8 mouse cellular contexts compared by ENCODE assay signal in the genomic region with DNA sequence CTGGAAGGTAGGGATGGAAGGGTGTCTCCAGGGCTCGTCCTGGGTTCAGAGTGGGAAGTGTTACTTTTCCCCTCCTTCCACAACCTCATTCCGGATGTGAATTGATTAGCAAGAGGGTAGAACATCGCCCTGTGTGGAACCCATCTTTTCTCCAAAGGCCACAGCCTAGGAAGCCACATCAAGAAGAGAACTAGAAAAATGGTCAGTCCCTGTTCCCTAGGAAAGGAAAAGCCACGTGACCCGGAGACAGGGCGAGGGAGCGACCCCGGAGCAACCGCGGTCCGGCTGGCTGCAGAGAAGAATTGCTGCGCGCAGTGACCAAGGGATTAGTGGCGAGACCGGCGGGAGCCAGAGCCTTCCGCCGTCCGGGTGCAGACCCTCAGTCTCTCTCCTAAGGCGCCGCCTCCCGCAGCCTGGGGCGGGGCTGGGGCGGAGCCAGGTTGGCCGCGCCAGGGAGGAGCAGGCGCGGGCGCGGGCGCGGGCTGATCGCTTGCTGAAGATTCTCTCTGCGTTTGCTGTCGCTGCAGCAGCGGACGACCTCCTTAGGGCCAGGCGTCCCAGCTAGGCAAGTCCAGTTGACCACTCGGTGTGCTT. TPM values are rescaled to one million over a fixed set of nuclear protein-coding genes. Genes with fewer than 3 reads are reported as not detected.
A peak's percentile ranks its signal among the peaks of the same experiment; 100 is the strongest.
DNase-seq lines count a peak whose midpoint lies in the region; ATAC-seq and TF ChIP-seq lines count a peak whose summit lies in the region.

Tmem47 (plus strand) TSS at position 489 of the 594 bp plus-strand sequence.

- no peaks in the 10 kb centered on the region for H3K36me3 ChIP-seq in lung, embryonic 14.5 days (ENCODE audit: insufficient read depth)

- intact Hi-C loops in heart, postnatal 36 days (cut with DNase I), result no loop called here

- peak within 1 kb of the TSS; percentile 57 for H3K4me2 ChIP-seq in lung, embryonic 14.5 days

- peak; percentile 81 for DNase-seq in NIH3T3 (ENCODE audit: low read depth)
- peak; percentile 40 for DNase-seq in cerebellum, adult 8-10 months
- peak; percentile 61 to 62 for DNase-seq in heart, postnatal 36 days
- peak; percentile 30 to 48 for DNase-seq in layer of hippocampus, adult 8-10 months (ENCODE audit: low spot score in 2 of 2)
- peak; percentile 88 for DNase-seq in lung, embryonic 14.5 days
- DNase-seq in ovary, postnatal 36 days (ENCODE audit: low spot score), result peak; percentile 78

- H3K27ac ChIP-seq in lung, embryonic 14.5 days (ENCODE audit: low read depth), result peak within 1 kb of the TSS; percentile 90

- H3K27me3 ChIP-seq in lung, embryonic 14.5 days (ENCODE audit: insufficient read depth, low read length), result no peaks in the 10 kb centered on the region

- WGBS in lung, embryonic 14.5 days, result 8% methylated on average over 30 of the region's 39 CpGs

- H3K4me3 ChIP-seq in lung, embryonic 14.5 days (ENCODE audit: low read depth, low read length), result peak within 1 kb of the TSS; percentile 56

- ATAC-seq in frontal cortex, adult (ENCODE audit: low TSS enrichment), result peak; percentile 93
- ATAC-seq in lung, embryonic 14.5 days (ENCODE audit: insufficient read depth), result peak; percentile 98
- ATAC-seq in inflammation-experienced regulatory T-cells, adult 6 months, result no peak

- H3K9me3 ChIP-seq in lung, embryonic 14.5 days (ENCODE audit: low read depth, low read length), result no peaks in the 10 kb centered on the region

- H3K4me1 ChIP-seq in lung, embryonic 14.5 days (ENCODE audit: insufficient read depth), result no peaks in the 10 kb centered on the region

- no peak for TF ChIP-seq CTCF in lung, embryonic 14.5 days (IDR thresholded peaks at IDR 0.05; ENCODE audit: low read depth)

- H3K9ac ChIP-seq in lung, embryonic 14.5 days, result peak within 1 kb of the TSS; percentile 65

RNA-seq across cellular contexts. Expression of gene Tmem47, which starts in this region (rescaled TPM):
- 10 to 100 TPM; 15.8 to 30.7 TPM for total RNA-seq in heart, postnatal 36 days (2021)
- 100 to 1,000 TPM in 3 of 4 experiments, 10 to 100 TPM in 1; 90.7 to 107 (median 102) TPM for total RNA-seq in layer of hippocampus, adult 8-10 months (2022)
- 27.3 and 30.5 TPM in 2 replicates for polyA plus RNA-seq in lung, embryonic 14.5 days (2014; fragmentation: Nextera tagmentation; extraction: Ambion mirVana)
- not detected for polyA plus RNA-seq in inflammation-experienced regulatory T-cells, adult 6 months (2017; shearing (Covaris generic))

Comparison
In these comparisons a context has a peak if more than half of its experiments do, and no peak if none do; other contexts are left out.
1. RNA of gene Tmem47 (polyA plus RNA-seq): 27.3 to 30.5 TPM in lung, embryonic 14.5 days; not detected in inflammation-experienced regulatory T-cells, adult 6 months; every median in the first group is over 10 times any median in the second.
2. Peak in every context shown above with its lines, with median percentiles within 50 percentile points of each other: DNase-seq.